Mouse (Mus musculus) natural killer cell, adult 2 months (primary cell): ENCODE measurements around the gene Fbxl5.

Experiments
- DNase-seq, 2 experiments: peaks; one replicate each; pipeline ENCODE4 v3.0.0; 2022; ENCODE audit warnings: low spot score in 2 of 2

Fbxl5 gene

GRCm38 (mm10) chr5:43783996-43784395, 37.4 kb downstream of the Fbxl5 start:
- DNase-seq: no peak

DNA sequence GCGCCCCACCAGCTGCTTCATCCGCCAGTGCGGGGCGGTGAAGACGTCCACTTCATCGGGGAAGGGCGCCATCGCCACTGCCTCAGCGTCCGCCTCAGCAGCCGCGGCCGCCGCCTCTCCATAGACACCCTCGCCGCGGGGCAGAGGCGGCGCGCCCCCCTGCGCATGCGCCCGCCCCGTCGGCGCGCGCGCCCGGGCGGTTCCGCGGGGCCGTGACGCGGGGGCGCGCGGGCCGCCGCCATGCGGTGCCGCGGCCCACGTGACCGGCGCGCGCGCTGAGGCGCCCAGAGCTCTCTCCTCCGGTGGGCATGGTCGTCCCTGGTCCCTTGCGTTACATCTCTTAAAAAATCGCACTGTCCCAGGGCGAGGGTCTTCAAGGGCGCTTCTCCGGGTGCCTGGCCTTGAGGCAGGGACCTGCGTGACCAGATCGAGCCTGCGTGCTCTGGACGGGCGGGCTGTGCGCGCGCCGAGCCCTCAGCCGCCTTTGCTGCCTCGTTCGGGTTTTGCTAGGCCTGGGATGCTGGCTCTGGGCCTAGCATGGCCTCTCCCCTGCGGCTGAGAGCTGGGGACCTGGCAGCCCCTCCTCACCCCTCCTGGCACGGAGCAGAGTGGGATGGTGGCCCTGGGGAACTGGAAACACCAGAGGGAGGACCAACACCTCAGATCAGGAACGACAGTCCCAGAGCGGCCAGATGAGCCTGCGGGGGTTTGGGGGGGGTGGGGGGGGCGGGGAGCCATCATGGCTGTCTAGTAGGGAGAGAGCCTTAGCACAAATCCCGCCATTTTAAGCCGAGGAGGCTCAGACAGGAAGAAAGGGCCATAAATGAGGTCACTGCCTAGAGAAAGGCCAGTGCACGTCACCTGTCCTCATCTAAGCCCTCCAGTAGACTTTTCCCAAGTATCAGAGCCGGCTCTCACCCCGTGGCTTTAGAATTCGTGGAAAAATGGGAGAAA, 39.2 kb downstream of the Fbxl5 start:
- peak; percentile 63 to 76 for DNase-seq

- DNase-seq: peak; percentile 6 to 25
These were observed 39.9 kb downstream of the Fbxl5 start for GRCm38 (mm10) chr5:43781423-43781976.

DNA sequence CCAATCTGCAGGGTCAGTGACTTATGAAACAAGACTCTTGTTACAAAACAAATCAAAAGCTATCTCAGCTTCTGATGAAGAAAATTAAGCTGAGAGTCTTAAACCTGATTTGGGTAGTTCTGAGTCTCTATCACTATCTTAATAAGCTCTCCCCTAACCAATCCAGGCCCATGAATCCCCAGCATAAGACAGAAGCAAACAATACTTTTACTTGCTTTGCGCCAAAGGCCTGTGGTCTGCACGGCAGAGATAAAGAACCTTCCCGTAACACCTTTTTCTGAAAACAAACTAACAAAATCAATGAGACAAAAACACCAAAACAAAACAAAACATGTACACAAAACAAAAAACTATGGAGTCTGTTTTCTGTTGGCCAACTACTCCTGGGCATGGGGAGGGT, 42.9 kb downstream of the Fbxl5 start:
- no peak for DNase-seq

- DNase-seq: no peak
These were observed 44.4 kb downstream of the Fbxl5 start for GRCm38 (mm10) chr5:43776993-43777392.

- DNase-seq: no peak
These were observed 45.0 kb downstream of the Fbxl5 start for GRCm38 (mm10) chr5:43776407-43776806.

DNA sequence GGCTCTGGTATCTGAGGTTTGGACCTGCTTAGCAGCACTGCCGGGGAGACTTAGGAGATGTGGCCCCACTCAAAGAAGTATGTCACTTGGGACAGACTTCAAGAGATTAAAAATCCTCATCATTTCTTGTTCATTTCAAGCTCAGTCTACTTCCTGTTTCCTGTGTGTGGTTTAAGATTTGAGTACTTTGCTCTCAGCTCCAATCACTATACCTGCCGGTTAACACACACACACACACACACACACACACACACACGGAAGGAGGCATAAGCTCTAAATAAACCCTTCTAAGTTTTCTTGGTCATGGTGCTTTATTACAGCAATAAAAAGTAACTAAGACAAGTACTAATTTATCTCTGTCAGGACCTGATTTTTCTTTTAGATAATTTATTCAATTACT, 49.9 kb downstream of the Fbxl5 start:
- DNase-seq: peak; percentile 11 to 31

DNA sequence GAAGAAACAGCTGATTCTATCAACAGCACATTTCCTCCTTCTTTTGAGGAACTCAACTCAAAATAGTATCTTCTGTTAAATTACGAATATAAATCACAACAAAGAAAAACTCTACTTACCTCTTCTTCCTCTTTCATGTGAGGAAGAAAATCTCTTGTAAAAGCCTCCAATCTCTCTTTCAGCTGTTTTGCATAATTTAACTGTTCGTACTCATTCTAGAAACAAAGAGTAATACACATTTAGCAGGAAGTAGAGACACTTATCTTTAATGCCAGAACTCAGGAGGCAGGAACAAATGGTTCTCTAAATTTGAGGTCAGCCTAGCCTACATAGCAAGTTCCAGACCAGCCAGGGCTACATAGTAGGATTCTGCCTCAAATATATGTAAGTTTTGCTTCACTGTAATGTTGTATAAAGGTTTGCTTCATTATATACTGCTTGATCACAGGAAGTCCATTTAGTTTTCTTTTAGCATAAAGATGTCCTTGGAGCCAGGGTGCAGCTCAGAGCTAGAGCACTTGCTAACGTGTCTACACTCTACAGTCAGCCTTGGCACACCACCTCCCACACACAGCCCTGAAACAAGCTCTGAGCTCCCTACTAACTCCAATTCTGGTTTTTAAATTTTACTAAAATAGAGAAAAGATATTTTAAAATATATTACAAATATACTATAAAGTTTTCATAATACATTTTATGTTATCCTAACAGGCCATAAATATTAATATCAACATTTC, 50.7 kb downstream of the Fbxl5 start:
- no peak for DNase-seq

DNA sequence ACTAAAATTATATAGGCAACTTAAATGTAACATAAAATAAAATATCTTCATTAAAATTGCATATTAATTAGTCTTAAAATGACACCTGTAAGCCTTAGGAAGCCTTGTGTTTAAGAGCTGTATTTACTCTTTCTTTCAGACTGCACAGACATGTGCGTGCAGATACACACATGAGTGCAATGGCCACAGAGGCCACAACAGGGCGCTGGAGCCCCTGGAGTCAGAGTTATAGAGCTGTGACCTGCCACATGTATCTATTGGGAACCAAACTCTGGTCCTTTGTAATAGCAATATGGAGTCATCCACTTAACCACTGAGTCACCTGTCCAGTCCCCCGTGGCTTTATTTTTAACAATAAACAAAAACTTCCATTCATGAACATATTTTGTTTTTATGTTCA, 72.3 kb downstream of the Fbxl5 start:
- DNase-seq: no peak

GRCm38 (mm10) chr5:43748039-43748438, 73.4 kb downstream of the Fbxl5 start:
- DNase-seq: no peak

DNA sequence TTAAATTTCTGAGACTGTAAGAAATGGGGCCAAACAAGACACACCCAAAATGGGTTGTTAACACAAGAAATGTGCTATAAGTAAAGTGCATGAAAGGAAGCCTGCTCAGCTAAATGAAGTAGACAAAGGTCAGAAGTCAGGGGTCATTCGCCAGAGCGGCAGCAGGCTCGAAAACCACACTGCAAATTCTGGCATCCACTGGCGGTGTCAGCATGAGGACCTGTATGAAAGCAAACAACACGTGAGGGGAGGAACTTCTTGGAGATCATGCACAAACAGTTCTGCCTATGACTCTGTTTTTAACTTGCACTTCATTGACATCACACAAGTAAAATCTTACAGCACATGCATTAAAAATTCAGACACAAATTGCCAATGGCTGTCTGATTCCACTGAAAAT, 76.3 kb downstream of the Fbxl5 start:
- no peak for DNase-seq

GRCm38 (mm10) chr5:43744187-43744586, 77.3 kb downstream of the Fbxl5 start:
- no peak for DNase-seq

DNA sequence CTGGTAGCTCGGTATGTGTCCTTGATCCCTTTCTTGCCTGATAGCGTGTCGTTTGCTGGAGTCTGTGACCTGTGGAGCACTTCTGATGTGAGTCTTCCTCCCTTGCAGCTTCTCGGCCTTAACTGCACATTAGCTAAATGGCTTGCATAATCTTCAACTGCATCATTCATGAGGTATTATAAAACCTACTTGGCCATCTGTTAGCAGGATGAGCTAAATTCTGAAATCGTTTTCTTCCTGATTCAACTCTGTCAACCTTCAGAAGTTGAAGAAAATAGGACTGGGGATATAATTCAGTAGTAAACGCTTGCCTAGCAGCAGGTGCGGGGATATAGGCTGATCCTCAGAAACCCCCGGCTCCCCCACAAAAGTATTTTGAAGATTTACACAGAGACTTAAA, 89.1 kb downstream of the Fbxl5 start:
- no peak for DNase-seq

DNA sequence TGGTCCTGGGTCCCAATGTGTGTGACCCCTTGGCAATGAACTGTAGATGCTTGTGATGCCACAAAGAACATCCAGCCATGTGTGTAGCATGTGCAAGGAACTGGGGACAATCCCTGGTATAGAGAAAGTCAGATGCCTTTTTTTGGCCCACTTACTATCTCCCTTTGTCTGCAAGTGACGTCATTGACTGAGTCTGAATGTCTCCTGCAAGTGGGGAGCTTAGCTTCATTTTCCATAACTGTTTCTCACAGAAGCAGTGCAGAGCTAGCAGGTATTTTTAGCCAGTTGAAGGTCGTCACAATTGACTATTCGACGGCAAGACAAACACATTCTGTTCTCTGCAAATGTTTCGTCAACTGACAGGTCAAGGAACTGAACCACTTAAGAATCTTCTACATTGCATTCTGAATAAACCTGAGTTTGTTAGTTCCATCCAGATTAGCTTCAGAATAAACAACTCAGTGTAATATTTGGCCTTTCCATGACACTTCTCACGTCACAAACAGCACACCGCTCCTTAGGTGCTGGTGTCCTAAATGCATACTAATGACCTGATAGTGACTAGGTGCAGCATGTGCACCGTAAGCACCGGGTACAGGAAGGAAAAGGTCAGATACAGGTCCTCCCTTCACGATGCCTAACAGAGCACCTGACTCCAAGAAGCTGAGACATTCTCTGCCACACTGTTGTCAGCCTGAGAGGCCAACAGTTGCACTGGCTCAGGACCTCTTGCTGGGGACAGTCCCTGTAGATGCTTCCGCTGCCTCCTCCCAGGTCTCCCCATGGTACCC, 92.9 kb downstream of the Fbxl5 start:
- DNase-seq: no peak

DNA sequence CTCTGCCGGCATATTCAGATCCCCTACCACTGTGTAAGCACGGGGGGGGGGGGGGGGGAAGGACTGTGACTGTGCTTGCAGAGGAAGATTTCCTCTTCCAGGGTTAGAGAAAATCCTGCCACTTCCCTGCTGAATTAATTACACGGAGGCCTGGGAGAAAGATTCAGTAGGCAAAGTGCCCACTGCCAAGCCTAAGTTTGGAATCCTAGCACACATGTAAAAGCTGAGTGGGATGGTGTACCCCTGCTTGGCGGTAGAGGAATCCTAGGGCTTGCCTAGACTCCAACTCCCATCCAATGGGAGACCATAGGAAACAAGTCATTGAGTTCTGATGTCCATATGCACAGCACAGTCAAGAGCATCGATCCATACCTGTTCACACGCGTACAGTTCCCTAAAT, 97.6 kb downstream of the Fbxl5 start:
- no peak for DNase-seq

GRCm38 (mm10) chr5:43722452-43722783, 99.0 kb downstream of the Fbxl5 start:
- no peak for DNase-seq

GRCm38 (mm10) chr5:43721538-43722451, 99.6 kb downstream of the Fbxl5 start:
- no peak for DNase-seq

- no peak for DNase-seq
These were observed 122.2 kb downstream of the Fbxl5 start for GRCm38 (mm10) chr5:43699240-43699639.

GRCm38 (mm10) chr5:43697133-43697532, 124.3 kb downstream of the Fbxl5 start:
- no peak for DNase-seq
